Mouse (Mus musculus): ENCODE data around the gene Cd82.

DNA sequence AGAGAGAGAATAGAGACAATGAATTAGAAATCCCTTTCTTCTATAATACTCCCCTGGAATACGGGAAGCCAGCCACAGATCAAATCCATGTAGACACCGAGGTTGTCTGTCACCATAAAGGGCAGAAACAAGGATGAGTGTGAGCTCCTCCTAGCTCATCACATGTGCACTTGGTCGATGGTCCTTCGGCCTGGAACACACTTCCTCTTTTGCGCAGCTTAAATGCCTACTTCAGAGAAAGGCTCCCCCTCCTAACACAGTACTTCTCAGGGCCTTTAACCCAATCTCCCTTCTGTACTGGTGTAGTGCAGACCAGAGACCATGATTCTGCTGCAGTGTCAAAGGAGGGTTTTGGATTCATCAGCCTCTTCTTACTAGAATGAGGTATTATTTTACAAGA, 34.3 kb upstream of the Cd82 start:
- TF ChIP-seq CTCF (IDR thresholded peaks at IDR 0.05; ENCODE audit: low read depth) (no peak), EP300 (optimal IDR thresholded peaks at IDR 0.05) (no peak)
